Mouse (Mus musculus): ENCODE results near the gene Mgst3.

Mgst3 gene

DNA sequence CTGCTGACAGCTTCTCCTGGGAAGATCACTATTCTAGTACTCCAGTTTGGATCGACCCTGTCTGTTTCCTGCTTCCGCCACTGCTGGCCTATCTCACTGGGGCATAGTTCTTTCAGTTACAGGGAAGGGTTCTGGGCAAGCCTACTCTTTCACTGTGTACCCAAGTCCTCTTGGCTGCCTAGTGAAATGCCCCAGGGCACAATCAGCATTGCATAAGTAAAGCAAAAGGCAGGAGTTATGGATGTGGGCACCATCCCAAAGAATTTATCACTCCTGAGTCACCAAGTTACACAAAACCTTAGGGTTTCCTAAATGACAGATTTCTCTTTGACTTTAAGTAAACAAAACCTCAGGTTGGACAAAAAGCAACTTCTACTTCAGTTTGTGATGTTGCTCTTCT is 6.3 kb downstream of the Mgst3 start:
- no peak for DNase-seq (ENCODE audit: low spot score)

DNA sequence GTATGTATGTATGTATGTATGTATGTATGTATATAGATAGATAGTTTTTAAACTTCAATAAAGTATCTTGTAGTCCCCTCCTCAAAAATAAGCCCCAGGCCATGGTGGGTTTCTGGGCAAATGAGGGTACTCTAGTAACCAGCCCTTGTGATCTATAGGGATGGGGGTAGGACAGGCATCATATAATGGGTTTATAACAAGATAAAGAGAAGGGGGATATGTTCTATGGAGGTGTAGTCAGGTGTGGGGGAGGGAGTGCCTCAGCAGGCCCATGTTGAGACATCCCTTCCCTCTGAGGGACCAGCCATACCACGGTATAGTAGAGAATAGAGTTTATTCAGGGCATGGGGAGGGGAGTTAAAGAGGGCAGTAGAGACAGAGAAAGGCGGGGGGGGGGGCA is 7.2 kb downstream of the Mgst3 start:
- DNase-seq (ENCODE audit: low spot score): no peak

DNA sequence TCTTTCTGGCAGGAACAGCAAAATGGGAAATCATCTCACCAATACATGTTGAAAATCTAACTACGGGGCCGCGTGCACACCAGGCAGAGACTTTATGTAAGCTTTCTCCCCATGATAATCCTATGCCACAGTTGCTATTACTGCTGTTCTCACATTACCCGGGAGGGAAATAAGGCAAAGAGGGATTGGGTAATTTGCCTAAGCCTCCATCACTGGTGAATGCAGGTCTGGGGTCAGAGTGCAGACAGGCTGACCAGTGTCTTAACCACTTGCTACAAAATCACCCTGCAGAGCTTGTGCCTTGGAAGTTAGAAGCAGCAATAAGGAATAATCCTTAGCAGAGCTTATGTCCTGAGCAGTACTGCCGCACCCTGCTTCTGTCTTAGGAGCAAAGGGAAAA is 8.0 kb downstream of the Mgst3 start:
- no peak for DNase-seq (ENCODE audit: low spot score)

DNA sequence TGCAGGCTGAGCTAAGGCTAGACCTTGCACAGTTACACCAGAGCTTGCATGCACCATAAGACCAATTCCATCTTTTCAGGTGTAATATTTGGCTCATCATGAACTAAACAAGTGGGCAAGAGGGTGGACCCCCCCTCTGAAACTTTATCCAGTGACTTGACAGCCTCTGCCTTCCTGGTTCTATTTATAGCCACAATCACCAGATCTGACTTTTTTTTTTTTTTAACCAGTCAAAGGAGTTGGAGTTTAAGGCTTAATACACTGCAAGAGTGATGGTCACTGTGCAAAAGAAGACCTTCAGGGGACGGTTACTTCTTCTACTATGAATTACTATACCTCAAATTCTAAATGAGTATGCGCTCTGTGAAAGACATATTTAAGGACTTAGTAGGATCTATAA is 8.4 kb downstream of the Mgst3 start:
- no peak for DNase-seq (ENCODE audit: low spot score)

DNA sequence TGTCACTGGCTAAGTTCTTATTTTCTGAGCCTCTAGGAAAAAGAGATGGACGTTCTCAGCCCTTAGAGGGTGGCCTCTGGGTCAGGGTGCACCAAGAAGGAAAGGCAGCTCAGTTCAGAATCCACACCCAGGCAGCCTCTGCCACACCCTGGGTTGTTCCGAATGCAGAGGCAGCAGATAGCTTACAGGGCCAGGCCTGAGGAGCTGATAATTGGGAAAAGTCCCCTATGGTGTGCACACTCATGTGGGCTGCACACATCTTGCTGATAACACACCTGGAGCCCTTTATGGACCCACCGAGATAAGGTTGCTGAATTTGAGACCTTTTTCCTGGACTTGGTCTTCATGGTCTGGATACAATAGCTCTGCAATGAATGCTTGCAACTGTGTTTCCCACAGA is 9.5 kb downstream of the Mgst3 start:
- no peak for DNase-seq (ENCODE audit: low spot score)

DNA sequence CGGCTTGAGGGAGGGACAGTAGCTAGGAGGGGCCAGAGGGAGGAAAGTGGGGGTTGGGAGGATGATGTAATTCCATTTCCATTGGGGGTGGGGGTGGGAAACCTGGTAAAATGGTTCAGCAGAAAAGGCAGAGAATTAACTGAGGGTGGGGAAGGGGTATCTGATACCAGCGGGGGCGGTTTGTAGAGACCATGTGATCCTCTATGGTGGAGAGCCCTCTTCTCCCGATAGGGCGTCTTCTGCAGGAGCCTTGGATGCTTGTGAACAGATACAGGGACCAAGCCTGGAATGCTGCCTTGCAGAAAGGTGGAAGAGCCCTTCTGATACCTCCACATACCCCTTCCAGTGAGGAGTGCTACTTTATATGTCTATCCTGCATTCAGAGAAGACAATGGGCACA is 10.5 kb downstream of the Mgst3 start:
- no peak for DNase-seq (ENCODE audit: low spot score)

DNA sequence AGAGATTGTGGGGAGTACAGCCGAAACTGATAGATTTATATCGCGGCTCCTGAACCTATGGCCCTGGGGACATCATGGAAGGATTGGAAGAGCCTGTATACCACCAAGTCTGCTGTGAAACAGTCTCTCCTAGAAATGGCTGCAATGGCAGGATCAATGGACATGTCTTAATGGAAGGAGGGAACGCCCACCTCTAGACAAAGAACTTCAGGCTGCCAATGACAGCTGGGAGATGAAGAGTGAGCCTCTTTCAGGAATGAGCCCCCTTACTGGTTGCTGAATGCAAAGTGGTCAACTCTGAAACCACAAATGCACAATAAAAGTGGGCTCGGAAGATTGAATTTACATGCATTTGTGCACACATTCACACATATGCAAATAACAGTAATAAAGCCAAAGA is 10.9 kb downstream of the Mgst3 start:
- no peak for DNase-seq (ENCODE audit: low spot score)

DNA sequence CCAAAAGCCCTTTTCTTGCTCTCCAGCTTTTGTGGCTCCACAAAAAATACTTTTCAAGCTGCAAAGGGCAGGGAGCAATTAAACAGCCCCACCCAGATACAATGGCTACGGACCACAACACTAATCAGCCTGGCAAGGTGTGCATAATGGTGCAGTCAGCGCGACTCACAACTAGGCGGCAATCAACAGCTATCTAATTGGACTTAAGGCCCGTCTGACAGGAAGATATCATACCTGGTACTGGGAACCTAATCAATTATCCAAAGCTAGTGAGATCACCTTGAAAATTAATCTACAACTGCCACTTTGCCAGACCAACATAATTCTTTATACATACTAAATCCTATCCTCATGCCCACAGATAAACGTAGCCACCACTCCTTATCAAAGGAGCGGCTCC is 11.3 kb downstream of the Mgst3 start:
- DNase-seq (ENCODE audit: low spot score): no peak

DNA sequence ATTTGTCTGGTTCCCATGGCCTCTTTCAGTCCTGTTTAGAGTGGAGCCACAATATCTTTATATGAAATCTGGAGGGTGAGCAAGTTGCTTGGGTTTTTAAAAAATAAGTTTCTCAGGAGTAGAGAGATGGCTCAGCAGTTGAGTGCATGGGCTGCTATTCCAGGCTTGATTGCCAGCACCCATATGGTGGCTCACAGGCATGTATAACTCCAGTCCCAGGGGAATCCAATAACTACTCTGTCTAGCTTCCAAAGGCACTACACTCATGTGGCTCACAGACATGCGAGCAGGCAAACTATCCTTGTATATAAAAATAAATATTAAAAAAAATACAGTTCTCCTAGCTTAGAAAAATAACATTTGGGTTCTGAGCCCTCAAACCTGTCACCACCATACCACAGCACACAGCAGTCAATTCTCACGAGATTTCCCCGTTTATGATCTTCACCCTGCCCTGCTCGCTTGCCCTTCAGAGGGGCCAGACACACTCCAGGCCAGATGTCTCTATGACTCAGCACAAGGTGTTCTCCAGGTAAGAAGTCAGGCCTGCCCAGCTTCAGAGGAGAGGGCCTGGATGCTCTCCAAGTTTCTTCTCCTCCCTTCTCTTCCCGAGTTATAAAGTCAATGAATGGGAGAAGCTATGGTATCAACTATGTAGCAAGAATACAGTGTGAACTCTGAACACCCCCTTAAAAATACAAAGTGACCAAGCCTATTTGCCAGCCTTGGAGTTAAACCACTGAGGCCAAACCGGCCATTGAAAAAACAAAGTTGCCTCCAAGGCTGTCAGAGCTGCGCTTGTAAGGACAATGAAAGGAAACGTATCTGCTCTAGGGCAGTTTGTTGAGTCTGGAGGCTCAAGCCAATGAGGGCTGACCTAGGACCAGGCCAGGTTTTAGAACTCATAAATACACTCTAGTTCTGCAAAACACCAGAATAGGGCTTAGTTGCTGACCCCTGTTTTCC is 12.3 kb downstream of the Mgst3 start:
- DNase-seq (ENCODE audit: low spot score): no peak

DNA sequence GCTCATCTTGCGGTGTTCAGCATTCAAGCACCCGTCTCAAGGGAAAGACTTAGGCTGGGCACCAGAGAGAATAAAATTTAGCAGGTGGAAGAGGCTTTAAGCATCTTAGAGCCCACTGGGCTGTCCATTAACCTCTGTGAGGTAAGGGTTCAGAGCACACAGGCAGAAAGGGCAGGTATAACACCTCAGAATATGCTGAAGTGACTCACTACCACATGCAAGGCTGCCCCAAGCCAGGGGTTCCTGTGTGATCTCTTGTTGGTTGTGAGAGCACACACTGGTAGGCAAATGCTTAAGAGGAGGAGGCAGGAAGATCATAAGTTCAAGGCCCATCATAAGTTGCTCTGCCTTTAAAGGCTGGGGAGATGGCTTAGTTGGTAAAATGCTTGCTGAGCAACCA is 13.4 kb downstream of the Mgst3 start:
- no peak for DNase-seq (ENCODE audit: low spot score)

DNA sequence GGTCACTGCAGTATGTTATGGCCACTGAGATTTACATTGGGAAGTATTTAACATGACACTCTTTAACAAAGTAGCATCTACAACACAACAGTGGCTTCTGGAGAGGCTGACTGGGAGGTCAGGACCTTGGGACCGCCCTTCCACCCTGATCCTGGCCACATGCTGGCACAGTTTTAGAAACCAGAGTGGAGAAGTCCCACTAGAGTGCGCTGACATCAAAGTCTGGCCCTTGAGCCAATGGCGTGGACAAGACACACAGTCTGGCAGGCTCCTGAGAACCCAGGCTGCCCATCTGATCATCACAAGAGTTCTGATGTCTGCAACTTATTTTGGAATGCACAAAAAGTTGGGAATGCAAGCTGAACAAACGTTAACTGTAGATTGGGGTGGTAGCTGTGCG is 13.9 kb downstream of the Mgst3 start:
- DNase-seq (ENCODE audit: low spot score): no peak

DNA sequence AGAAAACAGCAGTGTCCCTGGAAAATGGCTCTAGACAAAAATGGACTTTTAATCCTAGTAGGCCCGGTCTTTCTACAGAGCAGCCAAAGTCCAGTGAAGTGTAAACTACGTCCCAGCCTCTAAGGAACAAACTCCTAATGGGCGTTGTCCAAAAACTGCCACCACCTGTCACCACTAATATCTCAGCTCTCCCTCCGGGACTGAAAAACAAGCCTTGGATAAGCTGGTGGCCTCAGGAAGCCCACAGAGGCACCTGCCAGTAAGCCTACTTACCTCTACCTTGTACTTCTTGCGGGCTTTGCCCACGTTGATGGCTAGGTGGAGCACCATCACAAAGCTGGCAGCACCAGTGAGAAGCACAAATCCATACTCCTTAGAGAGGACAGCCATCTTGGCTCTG is 15.6 kb downstream of the Mgst3 start:
- DNase-seq (ENCODE audit: low spot score): no peak

DNA sequence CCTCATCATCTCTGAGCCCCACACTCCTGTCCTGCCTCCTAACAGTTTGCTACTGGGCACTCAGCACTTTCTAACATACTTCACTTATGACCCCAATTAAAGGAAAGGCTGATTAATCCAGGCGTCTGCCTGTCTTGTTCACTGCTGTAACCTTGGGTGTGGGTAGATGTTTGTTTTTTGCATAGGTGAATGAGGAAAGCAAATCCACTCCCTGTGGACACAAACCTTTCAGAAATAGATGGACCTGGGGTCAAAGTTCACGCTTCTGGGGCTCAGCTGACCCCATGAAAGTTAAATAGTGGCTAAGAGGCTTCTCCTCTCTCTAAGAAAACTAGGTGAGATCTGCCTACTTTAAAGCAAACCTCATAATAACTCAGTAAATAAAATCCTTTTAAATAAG is 18.7 kb downstream of the Mgst3 start:
- DNase-seq (ENCODE audit: low spot score): no peak

DNA sequence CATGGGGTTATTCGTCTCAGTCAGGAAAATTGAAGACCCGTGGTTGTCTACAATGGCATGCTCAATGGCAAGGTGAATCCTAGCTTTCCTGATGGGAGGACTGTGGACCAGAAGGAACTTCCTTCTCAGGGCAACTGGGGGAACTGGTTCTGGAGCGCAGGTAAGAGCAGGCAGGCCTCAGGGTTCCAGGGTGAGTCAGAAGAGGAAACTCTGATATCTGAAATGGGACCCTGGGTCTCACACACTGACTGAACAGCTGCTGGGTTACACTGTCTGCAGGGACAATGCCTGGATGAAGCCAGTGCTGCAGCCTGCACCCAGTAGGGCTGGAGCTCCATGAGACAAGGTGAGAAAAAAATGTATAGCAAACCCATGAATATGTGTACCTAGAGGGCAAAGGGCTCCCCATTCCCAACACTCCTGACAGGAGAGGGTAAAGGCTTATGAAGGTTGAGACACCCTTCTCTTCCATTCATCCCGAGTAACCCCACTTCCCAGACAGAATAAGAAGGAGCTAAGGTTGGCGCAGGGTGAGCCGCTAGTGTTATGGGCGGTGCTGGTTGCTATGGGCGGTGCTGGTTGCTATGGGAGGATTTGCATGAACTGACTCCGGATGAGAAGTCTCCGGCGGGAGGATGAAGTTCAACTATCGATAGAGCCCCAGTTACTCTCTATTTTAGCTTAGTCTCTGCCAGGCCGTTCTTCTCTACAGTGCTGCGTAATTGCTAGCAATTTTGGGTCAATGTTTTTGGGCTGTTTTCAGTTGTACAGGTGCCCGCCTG is 19.4 kb downstream of the Mgst3 start:
- DNase-seq (ENCODE audit: low spot score): peak; percentile 16

DNA sequence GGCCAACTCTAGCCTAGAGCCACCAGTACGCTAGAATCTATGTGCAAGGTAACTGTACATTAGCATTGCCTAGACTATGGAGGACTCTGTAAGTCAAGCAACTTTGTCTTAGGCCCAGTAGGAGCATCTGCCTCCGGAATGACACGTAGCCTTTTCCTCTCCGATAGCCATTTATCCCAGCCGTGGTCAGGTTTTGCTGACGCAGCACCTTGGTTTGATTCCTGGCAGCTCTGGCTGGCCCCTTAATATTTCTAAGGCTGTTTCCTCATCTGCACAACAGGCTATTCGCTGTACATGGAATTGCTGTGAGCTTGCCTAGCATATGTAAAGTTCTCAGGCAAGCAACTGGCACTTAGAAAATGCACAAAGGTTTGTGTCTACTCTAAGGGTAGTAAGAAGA is 20.9 kb downstream of the Mgst3 start:
- DNase-seq (ENCODE audit: low spot score): no peak

DNA sequence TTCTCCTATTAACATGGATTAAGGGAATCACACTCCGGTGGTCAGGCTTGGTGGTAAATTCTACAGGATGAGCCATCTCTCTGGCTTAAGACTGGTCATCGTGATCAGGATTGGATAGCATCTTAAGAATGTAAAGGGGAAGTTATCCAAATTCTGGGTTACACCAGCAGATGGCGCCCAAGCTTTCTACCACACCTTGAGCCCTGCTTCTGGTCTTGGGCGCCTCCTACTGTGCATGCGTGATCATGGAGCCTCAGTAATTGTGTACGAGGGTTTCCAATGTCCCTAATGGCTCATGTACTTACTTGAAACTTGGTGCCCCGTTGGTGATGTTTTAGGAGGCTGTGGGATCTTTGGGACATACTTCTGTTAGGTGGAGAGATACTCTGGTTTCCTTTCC is 23.7 kb downstream of the Mgst3 start:
- DNase-seq (ENCODE audit: low spot score): peak; percentile 81

DNA sequence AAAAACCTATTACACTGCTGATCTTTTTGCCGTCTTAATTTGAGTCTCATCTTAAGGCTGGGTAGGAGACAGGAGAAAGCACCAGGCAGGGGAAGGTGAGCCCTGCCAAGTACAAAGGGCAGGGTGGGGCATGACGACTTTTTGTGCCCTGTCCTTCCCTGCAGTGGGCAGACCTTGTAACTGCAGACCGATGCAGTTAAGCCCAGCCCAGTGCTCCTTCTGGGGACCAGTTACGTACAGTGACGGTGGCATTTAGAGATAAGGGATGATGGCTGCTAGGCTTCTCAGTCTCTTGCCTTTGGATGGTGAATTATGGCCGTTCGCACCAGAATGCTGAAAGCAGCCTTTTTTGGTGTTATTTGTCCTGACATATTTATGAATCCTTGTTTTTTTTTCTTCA is 25.1 kb downstream of the Mgst3 start:
- DNase-seq (ENCODE audit: low spot score): no peak

DNA sequence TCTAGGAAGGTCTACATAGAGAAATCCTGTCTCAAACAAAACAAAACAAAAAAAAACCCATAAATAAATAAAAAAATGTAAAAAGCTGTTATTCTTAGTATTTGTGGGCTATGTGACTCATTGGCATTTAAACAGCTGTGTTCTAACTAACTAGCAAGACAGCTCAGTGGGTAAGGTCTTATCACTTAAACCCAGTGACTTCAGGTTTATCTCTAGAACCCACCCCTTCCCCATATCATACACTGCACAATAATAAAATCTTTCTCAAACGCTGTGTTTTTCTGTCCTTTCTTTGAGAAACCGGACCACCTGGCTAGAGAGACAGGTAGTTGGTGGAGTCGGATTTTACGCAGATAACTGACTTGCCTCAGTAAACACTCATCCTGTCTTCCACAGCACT is 25.6 kb downstream of the Mgst3 start:
- DNase-seq (ENCODE audit: low spot score): no peak

DNA sequence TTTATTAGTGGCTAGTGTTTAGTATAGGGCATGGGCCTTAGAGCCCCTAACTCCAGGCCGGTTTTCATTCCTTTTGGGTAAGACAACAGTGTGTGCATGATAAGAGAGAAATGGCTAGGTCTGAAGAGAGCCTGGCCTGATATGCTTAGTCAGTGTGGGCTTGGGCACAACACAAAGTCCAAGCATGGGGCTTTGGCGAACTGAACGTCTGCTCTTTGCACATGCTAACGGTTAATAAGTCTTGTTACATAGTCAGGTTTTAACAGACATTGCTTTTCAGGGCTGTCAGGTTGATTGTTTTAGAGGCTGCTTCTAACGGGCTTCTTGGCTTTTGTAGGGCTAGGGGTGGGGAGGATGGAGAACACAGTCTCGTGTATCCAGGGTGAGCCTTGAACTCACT is 27.0 kb downstream of the Mgst3 start:
- DNase-seq (ENCODE audit: low spot score): no peak

DNA sequence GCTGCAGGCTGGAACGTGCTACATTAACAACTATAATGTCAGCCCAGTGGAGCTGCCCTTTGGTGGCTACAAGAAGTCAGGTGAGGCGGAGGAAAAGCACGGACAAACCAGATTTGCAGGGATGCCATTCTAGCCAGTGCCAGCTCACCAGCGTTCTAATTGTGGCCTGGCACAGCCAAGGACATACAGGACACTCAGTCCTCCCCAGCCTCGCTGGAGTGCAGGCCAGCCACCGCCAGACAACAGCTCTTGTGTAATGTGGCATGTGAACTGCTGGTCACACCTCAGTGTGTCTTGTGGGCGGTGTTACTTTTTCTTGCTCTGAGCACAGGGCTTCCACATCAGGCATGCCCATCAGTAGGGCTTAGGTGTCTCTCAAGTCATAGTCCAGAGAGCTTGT is 27.8 kb downstream of the Mgst3 start:
- no peak for DNase-seq (ENCODE audit: low spot score)

DNA sequence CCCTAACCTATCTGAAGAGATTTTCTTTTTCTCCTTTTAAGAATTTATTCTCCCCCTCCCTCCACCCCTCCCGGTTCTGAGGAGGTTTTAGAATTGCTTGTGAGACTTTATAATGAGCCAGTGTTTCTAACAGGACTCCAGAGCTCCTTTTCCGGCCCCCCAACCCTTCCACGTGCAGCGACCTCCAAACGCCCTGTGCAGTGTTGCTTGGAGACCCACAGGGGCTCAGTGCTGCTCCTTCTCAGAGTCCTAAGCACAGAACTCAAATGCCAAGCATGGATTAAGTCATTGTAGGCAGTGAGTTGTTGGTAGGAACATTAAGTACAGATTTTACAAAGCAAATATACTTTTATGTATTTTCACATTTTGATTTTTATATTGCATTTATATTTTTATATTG is 30.3 kb downstream of the Mgst3 start:
- DNase-seq (ENCODE audit: low spot score): no peak

DNA sequence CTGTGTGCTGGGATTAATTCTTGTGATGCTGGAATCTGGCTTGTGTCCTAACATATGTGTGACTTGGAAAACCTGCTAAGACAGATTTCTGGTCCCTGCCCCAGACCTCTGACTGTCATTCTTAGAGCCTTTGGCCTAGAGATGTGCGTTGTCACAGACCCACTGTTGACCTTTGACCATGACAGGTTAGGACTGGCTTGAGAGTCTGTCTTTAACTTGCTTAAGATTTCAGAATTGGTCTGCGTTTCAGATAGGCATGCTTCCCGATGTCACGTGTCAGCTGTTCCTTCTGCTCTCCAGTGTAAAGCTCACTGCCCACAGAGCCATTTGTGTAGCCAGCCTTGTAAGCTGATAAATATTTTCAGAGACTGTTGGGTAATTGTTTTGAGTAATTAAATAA is 30.8 kb downstream of the Mgst3 start:
- no peak for DNase-seq (ENCODE audit: low spot score)

DNA sequence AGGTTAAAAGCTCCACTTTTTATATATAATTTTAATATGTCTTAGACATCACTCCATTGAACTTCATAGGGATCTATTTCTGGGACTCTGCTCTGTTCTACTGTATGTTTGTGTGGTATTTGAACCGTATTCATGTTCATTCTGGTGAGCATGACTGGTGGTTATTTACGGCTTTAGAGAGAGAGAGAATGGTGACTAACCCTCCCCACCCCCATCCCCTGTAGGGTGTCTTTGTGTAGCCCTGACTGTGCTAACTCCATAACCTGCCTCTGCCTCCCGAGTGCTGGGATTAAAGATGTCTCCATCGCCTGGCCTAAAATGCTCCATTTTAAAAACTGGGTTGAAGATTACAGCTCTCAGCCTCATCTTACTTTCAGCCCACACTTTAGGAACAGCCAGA is 33.4 kb downstream of the Mgst3 start:
- no peak for DNase-seq (ENCODE audit: low spot score)

Measured in ovary, postnatal 36 days (tissue).